Mouse (Mus musculus) ES-Bruce4 (cell line): ENCODE measurements around the gene Olfr1411.

Source experiments
- CTCF ChIP-seq: IDR thresholded peaks from one replicate; pipeline ENCODE4 v1.8.1; 2011; ENCODE audit warnings: low read depth, low read length
- EP300 ChIP-seq: IDR thresholded peaks from 2 replicates; pipeline ENCODE4 v1.6.1; 2011; ENCODE audit warnings: low read depth, low read length; ENCODE audit not compliant: insufficient read depth

GRCm38 (mm10) chr1:92613175-92613574, 19.0 kb downstream of the Olfr1411 start:
- TF ChIP-seq CTCF: no peak
- TF ChIP-seq EP300: no peak
